Mouse (Mus musculus): ENCODE results near the gene Eif4g2. TPM values are rescaled to one million over a fixed set of nuclear protein-coding genes. Genes with fewer than 3 reads are reported as not detected.

The Eif4g2 gene
- polyA plus RNA-seq, 1 experiment from 2014 or later, result 669 TPM

DNA sequence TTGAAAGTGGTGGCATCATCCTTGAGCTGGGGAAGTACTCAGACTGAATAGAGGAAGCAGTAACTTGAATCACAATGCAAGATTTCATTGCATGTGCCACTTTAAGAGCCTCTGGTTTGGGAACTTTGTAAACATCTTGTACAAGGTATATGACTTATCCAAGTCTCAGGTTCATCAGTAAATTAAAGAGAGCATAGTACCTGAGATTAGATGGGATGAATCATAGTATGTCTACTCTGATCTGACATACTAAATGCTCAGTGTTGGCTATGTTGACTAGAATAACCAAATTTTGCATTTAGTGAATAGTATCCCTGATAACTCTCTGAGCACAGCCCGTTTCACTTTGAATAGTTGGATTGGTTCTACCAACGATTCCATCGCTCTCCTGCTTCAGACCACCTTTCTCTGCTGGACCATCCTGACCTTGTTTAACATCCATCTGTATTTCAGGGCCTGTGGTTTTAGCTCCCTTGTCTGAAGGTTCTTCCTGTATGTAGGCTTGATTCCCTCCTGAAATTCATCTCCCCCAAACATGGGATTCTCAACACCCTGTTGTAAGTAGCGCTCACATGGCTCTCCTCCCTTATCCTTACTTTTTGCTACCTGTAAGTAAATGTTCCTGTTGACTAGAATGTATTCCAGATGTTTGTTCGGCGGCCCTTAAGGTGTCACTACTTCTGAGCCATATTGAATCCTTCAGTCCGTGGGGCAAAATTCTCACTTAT is 13.2 kb downstream of the Eif4g2 start:
- H3K4me3 ChIP-seq (ENCODE audit: control insufficient read depth in 1 of 2, insufficient read depth in 1 of 2, low read depth in 1 of 2, low read length in 2 of 2), result no peak overlapping the region
- H3K4me2 ChIP-seq (ENCODE audit: low read length), result no peak overlapping the region
- H3K9me3 ChIP-seq (ENCODE audit: control insufficient read depth, low read length), result peaks cover 10% of the 10 kb centered on the region
- H3K27me3 ChIP-seq (ENCODE audit: control insufficient read depth, insufficient read depth, low read length), result no peaks in the 10 kb centered on the region
- ATAC-seq (ENCODE audit: insufficient number of reproducible peaks, insufficient read depth, low FRiP score, low read depth), result no peak
- no peak overlapping the region for H3K9ac ChIP-seq (ENCODE audit: low read length)
- 84% methylated on average over 7 of the region's 7 CpGs for WGBS
- no peaks in the 10 kb centered on the region for H3K4me1 ChIP-seq (ENCODE audit: control insufficient read depth in 2 of 2, insufficient read depth in 2 of 2, low read length in 2 of 2)
- H3K27ac ChIP-seq (replicated peaks in 1 of 2; ENCODE audit: control insufficient read depth in 1 of 2, insufficient read depth in 1 of 2, low read depth in 2 of 2, low read length in 2 of 2), result no peak overlapping the region
- peaks cover 71% of the 10 kb centered on the region for H3K36me3 ChIP-seq (ENCODE audit: control insufficient read depth, insufficient read depth, low read length)

DNA sequence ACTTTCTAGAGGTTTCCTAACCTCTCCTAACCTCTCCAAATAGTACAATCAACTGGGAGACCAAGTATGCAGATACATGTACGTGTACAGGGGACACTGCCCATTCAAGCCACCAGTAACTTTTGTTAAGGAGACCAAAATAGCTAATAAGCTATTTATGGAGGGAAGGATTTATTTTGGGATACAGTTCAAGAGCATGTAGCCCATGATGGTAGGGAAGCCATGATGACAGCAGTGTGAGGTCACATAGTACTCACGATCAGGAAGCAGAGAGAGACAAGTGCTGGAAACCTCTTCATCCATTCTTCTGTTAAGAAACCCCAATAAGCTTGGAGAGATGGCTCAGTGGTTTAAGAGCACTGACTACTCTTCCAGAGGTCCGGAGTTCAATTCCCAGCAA is 14.6 kb downstream of the Eif4g2 start:
- no peak for ATAC-seq (ENCODE audit: insufficient number of reproducible peaks, insufficient read depth, low FRiP score, low read depth)
- H3K36me3 ChIP-seq (ENCODE audit: control insufficient read depth, insufficient read depth, low read length), result peaks cover 57% of the 10 kb centered on the region

GRCm38 (mm10) chr7:111062971-111063370 is 19.9 kb downstream of the Eif4g2 start:
- no peak overlapping the region for H3K9ac ChIP-seq (ENCODE audit: low read length)
- 85% methylated on average over 1 of the region's 1 CpGs for WGBS
- no peak overlapping the region for H3K4me3 ChIP-seq (ENCODE audit: control insufficient read depth in 1 of 2, insufficient read depth in 1 of 2, low read depth in 1 of 2, low read length in 2 of 2)
- peaks cover 4% of the 10 kb centered on the region for H3K9me3 ChIP-seq (ENCODE audit: control insufficient read depth, low read length)
- no peaks in the 10 kb centered on the region for H3K27me3 ChIP-seq (ENCODE audit: control insufficient read depth, insufficient read depth, low read length)
- H3K4me2 ChIP-seq (ENCODE audit: low read length), result no peak overlapping the region
- H3K36me3 ChIP-seq (ENCODE audit: control insufficient read depth, insufficient read depth, low read length), result peaks cover 6% of the 10 kb centered on the region
- no peak for ATAC-seq (ENCODE audit: insufficient number of reproducible peaks, insufficient read depth, low FRiP score, low read depth)
- H3K27ac ChIP-seq (replicated peaks in 1 of 2; ENCODE audit: control insufficient read depth in 1 of 2, insufficient read depth in 1 of 2, low read depth in 2 of 2, low read length in 2 of 2), result no peak overlapping the region
- H3K4me1 ChIP-seq (ENCODE audit: control insufficient read depth in 2 of 2, insufficient read depth in 2 of 2, low read length in 2 of 2), result no peaks in the 10 kb centered on the region

More for the DNA sequence above, 14.6 kb downstream of the Eif4g2 start:
- Histone ChIP-seq H3K27ac (replicated peaks in 1 of 2; ENCODE audit: control insufficient read depth in 1 of 2, insufficient read depth in 1 of 2, low read depth in 2 of 2, low read length in 2 of 2) (no peak overlapping the region), H3K9me3 (ENCODE audit: control insufficient read depth, low read length) (peaks cover 10% of the 10 kb centered on the region), H3K4me3 (ENCODE audit: control insufficient read depth in 1 of 2, insufficient read depth in 1 of 2, low read depth in 1 of 2, low read length in 2 of 2) (no peak overlapping the region), H3K27me3 (ENCODE audit: control insufficient read depth, insufficient read depth, low read length) (no peaks in the 10 kb centered on the region), H3K4me1 (ENCODE audit: control insufficient read depth in 2 of 2, insufficient read depth in 2 of 2, low read length in 2 of 2) (no peaks in the 10 kb centered on the region), H3K9ac (ENCODE audit: low read length) (no peak overlapping the region), H3K4me2 (ENCODE audit: low read length) (no peak overlapping the region)
- WGBS, result 63% methylated on average over 3 of the region's 3 CpGs

GRCm38 (mm10) chr7:111059527-111059926 is 23.3 kb downstream of the Eif4g2 start:
- Histone ChIP-seq H3K36me3 (ENCODE audit: control insufficient read depth, insufficient read depth, low read length) (peaks cover 21% of the 10 kb centered on the region), H3K4me3 (ENCODE audit: control insufficient read depth in 1 of 2, insufficient read depth in 1 of 2, low read depth in 1 of 2, low read length in 2 of 2) (no peak overlapping the region), H3K27me3 (ENCODE audit: control insufficient read depth, insufficient read depth, low read length) (no peaks in the 10 kb centered on the region), H3K4me1 (ENCODE audit: control insufficient read depth in 2 of 2, insufficient read depth in 2 of 2, low read length in 2 of 2) (peaks cover 11 to 18% of the 10 kb centered on the region in 2 experiments), H3K9ac (ENCODE audit: low read length) (no peak overlapping the region), H3K4me2 (ENCODE audit: low read length) (no peak overlapping the region), H3K27ac (replicated peaks in 1 of 2; ENCODE audit: control insufficient read depth in 1 of 2, insufficient read depth in 1 of 2, low read depth in 2 of 2, low read length in 2 of 2) (no peak overlapping the region), H3K9me3 (ENCODE audit: control insufficient read depth, low read length) (no peaks in the 10 kb centered on the region)
- 72% methylated on average over 5 of the region's 5 CpGs for WGBS
- no peak for ATAC-seq (ENCODE audit: insufficient number of reproducible peaks, insufficient read depth, low FRiP score, low read depth)

DNA sequence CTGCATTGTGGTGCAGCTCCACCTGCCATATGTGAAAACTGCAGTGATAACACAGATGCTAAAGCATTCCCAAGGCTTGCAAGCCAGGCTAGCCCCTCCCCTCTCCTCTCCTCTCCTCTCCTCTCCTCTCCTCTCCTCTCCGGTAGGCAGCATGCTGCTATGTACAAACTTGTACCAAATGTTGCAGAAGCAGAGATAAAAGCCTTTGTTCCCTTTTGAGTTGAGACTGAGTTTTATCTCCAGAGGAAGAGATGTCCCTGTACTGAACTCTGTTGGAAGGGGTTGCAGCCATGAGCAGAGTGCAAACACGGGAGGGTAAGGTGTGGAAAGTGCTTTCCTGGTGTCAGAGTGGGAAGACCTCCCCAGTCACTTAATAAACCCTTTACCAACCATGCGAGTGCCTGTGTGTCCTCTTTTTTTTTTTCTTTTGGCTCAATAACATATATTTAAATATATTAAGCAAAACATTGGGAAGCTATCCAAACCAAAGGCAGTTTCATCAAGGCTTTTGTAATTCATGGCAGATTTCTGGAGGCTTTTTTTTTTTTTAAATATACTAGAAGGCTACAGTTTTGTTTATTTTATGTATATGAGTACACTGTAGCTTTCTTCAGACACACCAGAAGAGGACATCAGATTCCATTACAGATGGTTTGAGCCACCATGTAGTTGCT is 26.7 kb downstream of the Eif4g2 start:
- Histone ChIP-seq H3K9me3 (ENCODE audit: control insufficient read depth, low read length) (no peaks in the 10 kb centered on the region), H3K4me3 (ENCODE audit: control insufficient read depth in 1 of 2, insufficient read depth in 1 of 2, low read depth in 1 of 2, low read length in 2 of 2) (no peak overlapping the region), H3K27me3 (ENCODE audit: control insufficient read depth, insufficient read depth, low read length) (no peaks in the 10 kb centered on the region), H3K4me1 (ENCODE audit: control insufficient read depth in 2 of 2, insufficient read depth in 2 of 2, low read length in 2 of 2) (peaks cover 17 to 26% of the 10 kb centered on the region in 2 experiments), H3K27ac (replicated peaks in 1 of 2; ENCODE audit: control insufficient read depth in 1 of 2, insufficient read depth in 1 of 2, low read depth in 2 of 2, low read length in 2 of 2) (peak overlapping the region in 1 of 2 experiments; percentile 80; a peak in 2 of 4 replicates), H3K36me3 (ENCODE audit: control insufficient read depth, insufficient read depth, low read length) (peaks cover 55% of the 10 kb centered on the region), H3K4me2 (ENCODE audit: low read length) (no peak overlapping the region), H3K9ac (ENCODE audit: low read length) (0 out of 2 replicates have a peak overlapping the region, but pooled peaks have one; percentile 21)
- no peak for ATAC-seq (ENCODE audit: insufficient number of reproducible peaks, insufficient read depth, low FRiP score, low read depth)
- 17% methylated on average over 3 of the region's 3 CpGs for WGBS

- Histone ChIP-seq H3K4me1 (ENCODE audit: control insufficient read depth in 2 of 2, insufficient read depth in 2 of 2, low read length in 2 of 2) (peaks cover 17 to 26% of the 10 kb centered on the region in 2 experiments), H3K9me3 (ENCODE audit: control insufficient read depth, low read length) (no peaks in the 10 kb centered on the region), H3K4me3 (ENCODE audit: control insufficient read depth in 1 of 2, insufficient read depth in 1 of 2, low read depth in 1 of 2, low read length in 2 of 2) (no peak overlapping the region), H3K27ac (replicated peaks in 1 of 2; ENCODE audit: control insufficient read depth in 1 of 2, insufficient read depth in 1 of 2, low read depth in 2 of 2, low read length in 2 of 2) (peak overlapping the region; percentile 75 to 80), H3K36me3 (ENCODE audit: control insufficient read depth, insufficient read depth, low read length) (peaks cover 64% of the 10 kb centered on the region), H3K27me3 (ENCODE audit: control insufficient read depth, insufficient read depth, low read length) (no peaks in the 10 kb centered on the region), H3K9ac (ENCODE audit: low read length) (peak overlapping the region; percentile 21; the same call in 1 of the 2 replicates), H3K4me2 (ENCODE audit: low read length) (peak overlapping the region; percentile 39)
- peak; percentile 55; the same call in 1 of the 2 replicates for ATAC-seq (ENCODE audit: insufficient number of reproducible peaks, insufficient read depth, low FRiP score, low read depth)
- WGBS, result 37% methylated on average over 19 of the region's 19 CpGs
These were observed 27.6 kb downstream of the Eif4g2 start for GRCm38 (mm10) chr7:111055221-111055620.

DNA sequence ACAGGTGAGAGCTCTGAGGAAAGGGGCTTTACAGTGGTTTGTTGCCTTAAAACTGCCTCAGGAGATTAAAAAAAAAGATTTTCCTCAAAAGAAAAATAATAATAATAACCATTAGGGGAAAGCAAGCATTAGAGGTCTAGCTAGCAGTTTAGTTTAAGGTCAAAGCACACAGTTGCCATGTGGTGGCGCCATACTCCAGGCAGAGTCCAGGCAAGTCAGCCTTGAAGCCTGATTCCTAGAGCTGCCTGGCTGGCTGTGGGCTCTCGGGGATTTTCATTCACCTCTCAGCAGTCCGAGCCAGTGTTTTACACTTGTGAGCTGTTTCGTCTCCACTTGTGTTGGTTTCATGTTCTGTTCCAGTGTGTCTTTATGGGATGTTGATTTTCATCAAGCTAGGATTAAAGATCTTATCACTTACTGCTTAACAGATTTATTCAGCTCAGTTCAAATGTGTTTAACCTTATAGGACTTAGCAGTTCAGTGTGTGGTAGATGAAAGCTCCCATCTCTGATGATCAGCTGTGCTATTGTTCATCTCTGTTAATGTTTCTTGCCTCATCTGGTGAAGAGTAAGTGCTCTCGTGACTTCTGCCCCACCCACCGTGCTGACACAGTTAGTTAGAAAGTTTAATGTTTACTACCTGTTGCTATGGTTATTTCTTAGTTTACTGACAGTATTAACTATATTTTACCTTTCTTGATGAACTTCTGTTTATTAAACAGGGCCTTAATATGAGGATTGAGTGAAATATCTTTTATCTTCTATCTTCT is 33.0 kb downstream of the Eif4g2 start:
- Histone ChIP-seq H3K4me3 (ENCODE audit: control insufficient read depth in 1 of 2, insufficient read depth in 1 of 2, low read depth in 1 of 2, low read length in 2 of 2) (no peak overlapping the region), H3K36me3 (ENCODE audit: control insufficient read depth, insufficient read depth, low read length) (peaks cover 100% of the 10 kb centered on the region), H3K9me3 (ENCODE audit: control insufficient read depth, low read length) (no peaks in the 10 kb centered on the region), H3K27ac (replicated peaks in 1 of 2; ENCODE audit: control insufficient read depth in 1 of 2, insufficient read depth in 1 of 2, low read depth in 2 of 2, low read length in 2 of 2) (no peak overlapping the region), H3K27me3 (ENCODE audit: control insufficient read depth, insufficient read depth, low read length) (no peaks in the 10 kb centered on the region), H3K4me2 (ENCODE audit: low read length) (no peak overlapping the region), H3K9ac (ENCODE audit: low read length) (no peak overlapping the region), H3K4me1 (ENCODE audit: control insufficient read depth in 2 of 2, insufficient read depth in 2 of 2, low read length in 2 of 2) (peaks cover 8 to 11% of the 10 kb centered on the region in 2 experiments)
- WGBS, result 53% methylated on average over 6 of the region's 6 CpGs
- ATAC-seq (ENCODE audit: insufficient number of reproducible peaks, insufficient read depth, low FRiP score, low read depth), result no peak
